Mouse (Mus musculus): ENCODE results near the gene 1700057G04Rik.

DNA sequence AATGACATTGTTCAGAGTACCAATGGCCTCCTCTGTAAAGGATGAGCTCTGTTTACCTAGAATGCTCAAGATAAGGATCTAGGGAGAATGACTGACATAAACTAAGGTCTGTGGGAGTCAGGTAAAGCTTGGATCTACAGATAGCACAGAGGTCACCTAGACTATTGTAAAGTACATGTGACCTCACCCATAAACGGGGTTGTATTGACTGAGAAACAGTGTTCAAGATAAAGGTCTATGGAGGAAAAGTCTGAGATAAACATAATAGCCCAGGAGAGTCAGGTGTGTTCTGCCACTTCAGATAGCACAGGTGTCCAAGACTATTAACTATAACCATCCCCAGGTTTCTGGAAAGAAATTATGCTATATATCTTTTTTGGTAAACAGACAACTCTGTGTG, 29.8 kb downstream of the 1700057G04Rik start:
- TF ChIP-seq POLR2A (IDR thresholded peaks at IDR 0.05; ENCODE audit: insufficient read depth, low read depth, low read length) (no peak), CTCF (IDR thresholded peaks at IDR 0.05; ENCODE audit: insufficient read depth, low read depth, low read length) (no peak)

All from olfactory bulb, adult 2 months (tissue).